Mouse (Mus musculus): ENCODE measurements around the gene Camta2. TPM values are rescaled to one million over a fixed set of nuclear protein-coding genes. Genes with fewer than 3 reads are reported as not detected.

Camta2 gene
- polyA plus RNA-seq, 1 experiment from 2014 or later = 13.9 TPM

- H3K27me3 ChIP-seq = no peaks in the 10 kb centered on the region
- peak overlapping the region; percentile 89 for H3K4me3 ChIP-seq
- H3K9me3 ChIP-seq (replicated peaks) = no peaks in the 10 kb centered on the region
- peak overlapping the region; percentile 85 for H3K27ac ChIP-seq
- peak; percentile 73 for ATAC-seq
- peak overlapping the region; percentile 91 for H3K9ac ChIP-seq
- peaks cover 26% of the 10 kb centered on the region for H3K36me3 ChIP-seq (ENCODE audit: poor library complexity, severe bottlenecking)
- H3K4me2 ChIP-seq = peak overlapping the region; percentile 85
- H3K4me1 ChIP-seq = peaks cover 35% of the 10 kb centered on the region
- WGBS = 5% methylated on average over 16 of the region's 16 CpGs
Observed at GRCm38 (mm10) chr11:70686901-70687566, 871 bp downstream of the Camta2 start.

- H3K9ac ChIP-seq = no peak overlapping the region
- ATAC-seq = no peak
- H3K4me2 ChIP-seq = no peak overlapping the region
- H3K4me3 ChIP-seq = no peak overlapping the region
- H3K27ac ChIP-seq = no peak overlapping the region
- H3K27me3 ChIP-seq = no peaks in the 10 kb centered on the region
- peaks cover 53% of the 10 kb centered on the region for H3K36me3 ChIP-seq (ENCODE audit: poor library complexity, severe bottlenecking)
- H3K9me3 ChIP-seq (replicated peaks) = no peaks in the 10 kb centered on the region
- WGBS = 91% methylated on average over 5 of the region's 5 CpGs
- H3K4me1 ChIP-seq = peaks cover 37% of the 10 kb centered on the region
Observed at GRCm38 (mm10) chr11:70683640-70684039, 4.3 kb downstream of the Camta2 start.

GRCm38 (mm10) chr11:70681897-70682581 lies 5.9 kb downstream of the Camta2 start:
- peaks cover 63% of the 10 kb centered on the region for H3K36me3 ChIP-seq (ENCODE audit: poor library complexity, severe bottlenecking)
- H3K4me1 ChIP-seq = peaks cover 26% of the 10 kb centered on the region
- H3K9me3 ChIP-seq (replicated peaks) = no peaks in the 10 kb centered on the region
- H3K9ac ChIP-seq = peak overlapping the region; percentile 43; the same call in 1 of the 2 replicates
- H3K27me3 ChIP-seq = no peaks in the 10 kb centered on the region
- H3K27ac ChIP-seq = peak overlapping the region; percentile 62
- peak; percentile 80 for ATAC-seq
- WGBS = 8% methylated on average over 11 of the region's 11 CpGs
- H3K4me3 ChIP-seq = peak overlapping the region; percentile 12; the same call in 1 of the 2 replicates
- peak overlapping the region; percentile 30 for H3K4me2 ChIP-seq

GRCm38 (mm10) chr11:70681170-70681569 lies 6.7 kb downstream of the Camta2 start:
- no peak overlapping the region for H3K4me3 ChIP-seq
- H3K9me3 ChIP-seq (replicated peaks) = no peaks in the 10 kb centered on the region
- H3K27ac ChIP-seq = 0 out of 2 replicates have a peak overlapping the region, but pooled peaks have one; percentile 62
- 0 out of 2 replicates have a peak, but pooled peaks have one; percentile 29 for ATAC-seq
- no peak overlapping the region for H3K4me2 ChIP-seq
- WGBS = 62% methylated on average over 12 of the region's 12 CpGs
- no peaks in the 10 kb centered on the region for H3K27me3 ChIP-seq
- peaks cover 18% of the 10 kb centered on the region for H3K4me1 ChIP-seq
- H3K36me3 ChIP-seq (ENCODE audit: poor library complexity, severe bottlenecking) = peaks cover 70% of the 10 kb centered on the region
- 0 out of 2 replicates have a peak overlapping the region, but pooled peaks have one; percentile 21 for H3K9ac ChIP-seq

- H3K4me1 ChIP-seq = peaks cover 15% of the 10 kb centered on the region
- peaks cover 76% of the 10 kb centered on the region for H3K36me3 ChIP-seq (ENCODE audit: poor library complexity, severe bottlenecking)
- H3K4me3 ChIP-seq = no peak overlapping the region
- H3K4me2 ChIP-seq = no peak overlapping the region
- H3K9me3 ChIP-seq (replicated peaks) = no peaks in the 10 kb centered on the region
- no peak overlapping the region for H3K27ac ChIP-seq
- 91% methylated on average over 8 of the region's 8 CpGs for WGBS
- H3K27me3 ChIP-seq = no peaks in the 10 kb centered on the region
- no peak for ATAC-seq
- no peak overlapping the region for H3K9ac ChIP-seq
Observed at GRCm38 (mm10) chr11:70679894-70680293, 8.0 kb downstream of the Camta2 start.

- WGBS = 96% methylated on average over 8 of the region's 8 CpGs
- Histone ChIP-seq H3K9me3 (replicated peaks) (no peaks in the 10 kb centered on the region), H3K4me1 (peaks cover 15% of the 10 kb centered on the region), H3K9ac (no peak overlapping the region), H3K4me2 (no peak overlapping the region), H3K27me3 (no peaks in the 10 kb centered on the region), H3K36me3 (ENCODE audit: poor library complexity, severe bottlenecking) (peaks cover 78% of the 10 kb centered on the region), H3K27ac (no peak overlapping the region), H3K4me3 (no peak overlapping the region)
- ATAC-seq = no peak
Observed at GRCm38 (mm10) chr11:70679361-70679760, 8.5 kb downstream of the Camta2 start.

- Histone ChIP-seq H3K27me3 (no peaks in the 10 kb centered on the region), H3K4me1 (peaks cover 15% of the 10 kb centered on the region), H3K36me3 (ENCODE audit: poor library complexity, severe bottlenecking) (peaks cover 78% of the 10 kb centered on the region), H3K9me3 (replicated peaks) (no peaks in the 10 kb centered on the region), H3K4me3 (no peak overlapping the region), H3K4me2 (no peak overlapping the region), H3K9ac (no peak overlapping the region), H3K27ac (no peak overlapping the region)
- no peak for ATAC-seq
- 88% methylated on average over 2 of the region's 2 CpGs for WGBS
Observed at GRCm38 (mm10) chr11:70678576-70678975, 9.3 kb downstream of the Camta2 start.

GRCm38 (mm10) chr11:70678092-70678491 lies 9.8 kb downstream of the Camta2 start:
- Histone ChIP-seq H3K9me3 (replicated peaks) (no peaks in the 10 kb centered on the region), H3K4me2 (no peak overlapping the region), H3K36me3 (ENCODE audit: poor library complexity, severe bottlenecking) (peaks cover 75% of the 10 kb centered on the region), H3K27ac (no peak overlapping the region), H3K9ac (no peak overlapping the region), H3K4me1 (peaks cover 15% of the 10 kb centered on the region), H3K4me3 (no peak overlapping the region), H3K27me3 (no peaks in the 10 kb centered on the region)
- 79% methylated on average over 9 of the region's 9 CpGs for WGBS
- no peak for ATAC-seq

- Histone ChIP-seq H3K9ac (no peak overlapping the region), H3K27me3 (no peaks in the 10 kb centered on the region), H3K4me3 (no peak overlapping the region), H3K36me3 (ENCODE audit: poor library complexity, severe bottlenecking) (peaks cover 64% of the 10 kb centered on the region), H3K4me2 (no peak overlapping the region), H3K27ac (no peak overlapping the region), H3K9me3 (replicated peaks) (no peaks in the 10 kb centered on the region), H3K4me1 (peaks cover 14% of the 10 kb centered on the region)
- ATAC-seq = no peak
- 68% methylated on average over 11 of the region's 11 CpGs for WGBS
Observed at GRCm38 (mm10) chr11:70674501-70674900, 13.4 kb downstream of the Camta2 start.

- Histone ChIP-seq H3K4me1 (peaks cover 14% of the 10 kb centered on the region), H3K4me2 (no peak overlapping the region), H3K9ac (no peak overlapping the region), H3K9me3 (replicated peaks) (no peaks in the 10 kb centered on the region), H3K36me3 (ENCODE audit: poor library complexity, severe bottlenecking) (peaks cover 60% of the 10 kb centered on the region), H3K4me3 (no peak overlapping the region), H3K27me3 (no peaks in the 10 kb centered on the region), H3K27ac (no peak overlapping the region)
- ATAC-seq = no peak
- 48% methylated on average over 6 of the region's 6 CpGs for WGBS
Observed at GRCm38 (mm10) chr11:70674014-70674413, 13.9 kb downstream of the Camta2 start.

- peak overlapping the region; percentile 87; the same call in 1 of the 2 replicates for H3K9ac ChIP-seq
- H3K4me3 ChIP-seq = no peak overlapping the region
- no peak overlapping the region for H3K27ac ChIP-seq
- 76% methylated on average over 16 of the region's 16 CpGs for WGBS
- no peaks in the 10 kb centered on the region for H3K9me3 ChIP-seq (replicated peaks)
- peak overlapping the region; percentile 81 for H3K4me2 ChIP-seq
- peaks cover 31% of the 10 kb centered on the region for H3K4me1 ChIP-seq
- H3K36me3 ChIP-seq (ENCODE audit: poor library complexity, severe bottlenecking) = peaks cover 47% of the 10 kb centered on the region
- ATAC-seq = no peak
- H3K27me3 ChIP-seq = no peaks in the 10 kb centered on the region
Observed at GRCm38 (mm10) chr11:70671333-70672047, 16.4 kb downstream of the Camta2 start.

GRCm38 (mm10) chr11:70670483-70670882 lies 17.4 kb downstream of the Camta2 start:
- peak overlapping the region; percentile 97 for H3K27ac ChIP-seq
- no peak for ATAC-seq
- peak overlapping the region; percentile 63 for H3K4me3 ChIP-seq
- H3K4me1 ChIP-seq = peaks cover 31% of the 10 kb centered on the region
- H3K4me2 ChIP-seq = peak overlapping the region; percentile 81
- no peaks in the 10 kb centered on the region for H3K27me3 ChIP-seq
- WGBS = 28% methylated on average over 14 of the region's 14 CpGs
- no peaks in the 10 kb centered on the region for H3K9me3 ChIP-seq (replicated peaks)
- H3K9ac ChIP-seq = peak overlapping the region; percentile 87
- H3K36me3 ChIP-seq (ENCODE audit: poor library complexity, severe bottlenecking) = peaks cover 43% of the 10 kb centered on the region
